8 mouse cellular contexts compared by ENCODE assay signal in the genomic region with DNA sequence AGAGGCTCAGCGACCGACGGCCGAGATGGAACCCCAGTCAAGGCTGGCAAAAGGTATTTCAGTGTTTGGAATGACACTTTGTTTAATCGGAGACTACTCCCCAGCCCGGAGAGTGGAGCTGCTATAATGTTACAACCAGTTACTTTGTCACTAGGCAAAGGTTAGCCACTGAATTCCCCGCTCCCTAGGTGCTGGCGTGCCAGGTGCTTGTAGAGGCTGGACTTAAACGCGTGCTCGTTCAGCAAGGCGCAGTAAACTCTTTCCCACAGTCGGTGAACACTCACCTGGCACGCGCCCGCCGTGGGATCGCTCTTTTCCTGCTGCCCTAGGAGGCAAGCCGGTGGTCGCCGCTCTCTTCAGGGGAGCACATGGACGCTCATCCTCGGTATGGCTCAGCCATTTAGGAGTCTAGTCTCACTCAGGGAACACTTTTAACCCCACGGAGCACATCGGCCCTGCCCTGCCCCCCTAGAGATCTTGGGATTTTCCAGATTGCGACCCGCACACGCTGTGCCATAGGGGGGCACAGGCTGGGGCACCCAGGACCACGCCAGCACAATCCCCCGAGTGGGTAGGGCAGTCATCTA. TPM values are rescaled to one million over a fixed set of nuclear protein-coding genes. Genes with fewer than 3 reads are reported as not detected.
DNase-seq lines count a peak whose midpoint lies in the region; ATAC-seq and TF ChIP-seq lines count a peak whose summit lies in the region.

No protein-coding gene starts in this region.

- H3K9ac ChIP-seq in heart, embryonic 15.5 days: peak overlapping the region; percentile 71
- peak overlapping the region; percentile 73 for H3K9ac ChIP-seq in hindbrain, embryonic 15.5 days
- peak overlapping the region; percentile 99 for H3K9ac ChIP-seq in liver, postnatal 0 days (replicated peaks)

- H3K9me3 ChIP-seq in heart, embryonic 15.5 days (replicated peaks): no peaks in the 10 kb centered on the region
- H3K9me3 ChIP-seq in hindbrain, embryonic 15.5 days: no peaks in the 10 kb centered on the region
- H3K9me3 ChIP-seq in liver, postnatal 0 days (ENCODE audit: low read length): no peaks in the 10 kb centered on the region

- H3K27me3 ChIP-seq in heart, embryonic 15.5 days: no peaks in the 10 kb centered on the region
- H3K27me3 ChIP-seq in hindbrain, embryonic 15.5 days: no peaks in the 10 kb centered on the region
- H3K27me3 ChIP-seq in liver, postnatal 0 days (ENCODE audit: insufficient read depth, low read length): no peaks in the 10 kb centered on the region

- no peak for DNase-seq in heart, postnatal 10 days
- no peak for DNase-seq in liver, postnatal 0 days
- no peak for DNase-seq in frontal cortex, postnatal 36 days (ENCODE audit: low spot score in 2 of 2)
- DNase-seq in cerebellum, postnatal 14 days: no peak
- no peak for DNase-seq in gastrocnemius, postnatal 10 days

- TF ChIP-seq CTCF in bone marrow macrophage, adult 2 months (IDR thresholded peaks at IDR 0.05; ENCODE audit: low read depth, low read length): no peak
- no peak for TF ChIP-seq CTCF in liver, postnatal 0 days (IDR thresholded peaks at IDR 0.05; ENCODE audit: low read depth)

- ATAC-seq in heart, embryonic 15.5 days (replicated peaks; ENCODE audit: insufficient number of reproducible peaks, insufficient read depth, low FRiP score, low read depth): no peak; the same call in 1 of the 2 replicates
- no peak; the same call in 1 of the 2 replicates for ATAC-seq in hindbrain, embryonic 15.5 days (ENCODE audit: low FRiP score, low read depth)
- ATAC-seq in liver, postnatal 0 days: peak; percentile 2

- intact Hi-C loops in heart, postnatal 10 days (cut with DNase I): loop anchor here (2.0 to 10.0 kb wide), 2 partner anchors 53 to 333 kb away; a partner anchor contains a TSS

- no peaks in the 10 kb centered on the region for H3K36me3 ChIP-seq in heart, embryonic 15.5 days
- H3K36me3 ChIP-seq in hindbrain, embryonic 15.5 days: no peaks in the 10 kb centered on the region
- H3K36me3 ChIP-seq in liver, postnatal 0 days (replicated peaks; ENCODE audit: insufficient read depth, low read length): peaks cover 3% of the 10 kb centered on the region; the same call in 1 of the 2 replicates

- H3K4me1 ChIP-seq in heart, embryonic 15.5 days (replicated peaks): peaks cover 55% of the 10 kb centered on the region
- H3K4me1 ChIP-seq in bone marrow macrophage, adult 2 months (ENCODE audit: control insufficient read depth, insufficient read depth, low read length): peaks cover 39% of the 10 kb centered on the region
- H3K4me1 ChIP-seq in hindbrain, embryonic 15.5 days (replicated peaks): peaks cover 39% of the 10 kb centered on the region
- H3K4me1 ChIP-seq in liver, postnatal 0 days (ENCODE audit: insufficient read depth): peaks cover 57% of the 10 kb centered on the region

- peak overlapping the region; percentile 89 for H3K4me3 ChIP-seq in heart, embryonic 15.5 days
- H3K4me3 ChIP-seq in bone marrow macrophage, adult 2 months (ENCODE audit: insufficient read depth, low read length): peak overlapping the region; percentile 95
- peak overlapping the region; percentile 84 for H3K4me3 ChIP-seq in hindbrain, embryonic 15.5 days
- H3K4me3 ChIP-seq in liver, postnatal 0 days (ENCODE audit: low read depth, low read length): peak overlapping the region; percentile 96

- no peak for TF ChIP-seq POLR2A in bone marrow macrophage, adult 2 months (IDR thresholded peaks at IDR 0.05; ENCODE audit: borderline replicate concordance, low read depth, low read length)

- WGBS in heart, embryonic 15.5 days: 2% methylated on average over 30 of the region's 30 CpGs
- 3% methylated on average over 30 of the region's 30 CpGs for WGBS in hindbrain, embryonic 15.5 days
- 2% methylated on average over 30 of the region's 30 CpGs for WGBS in liver, postnatal 0 days (ENCODE audit: insufficient replicate concordance)

- H3K27ac ChIP-seq in heart, embryonic 15.5 days: peak overlapping the region; percentile 56; the same call in 1 of the 2 replicates
- H3K27ac ChIP-seq in bone marrow macrophage, adult 2 months (ENCODE audit: insufficient read depth, low read depth, low read length): peak overlapping the region; percentile 48
- H3K27ac ChIP-seq in hindbrain, embryonic 15.5 days (replicated peaks): peak overlapping the region; percentile 54; the same call in 1 of the 2 replicates
- peak overlapping the region; percentile 44; the same call in 1 of the 2 replicates for H3K27ac ChIP-seq in liver, postnatal 0 days (ENCODE audit: low read depth)

- peak overlapping the region; percentile 76 for H3K4me2 ChIP-seq in heart, embryonic 15.5 days
- H3K4me2 ChIP-seq in hindbrain, embryonic 15.5 days: peak overlapping the region; percentile 80
- H3K4me2 ChIP-seq in liver, postnatal 0 days (ENCODE audit: low read depth, low read length): peak overlapping the region; percentile 78

- no peak for TF ChIP-seq EP300 in liver, postnatal 0 days (IDR thresholded peaks at IDR 0.05; ENCODE audit: low read depth)

RNA-seq across cellular contexts. Expression of a gene that starts 0.5 kb away (rescaled TPM):
- polyA plus RNA-seq in heart, embryonic 15.5 days (2015; fragmentation: Nextera tagmentation; extraction: Ambion mirVana): 53.3 and 76.0 TPM in 2 replicates
- 10 to 100 TPM; 56.2 to 57.1 TPM for total RNA-seq in heart, postnatal 10 days (2021)
- 47.3 and 52.8 TPM in 2 replicates for polyA plus RNA-seq in bone marrow macrophage, adult 2 months (2012; ENCODE audit: insufficient read depth, insufficient read length, missing spikeins)
- 31.5 and 31.8 TPM in 2 replicates for polyA plus RNA-seq in hindbrain, embryonic 15.5 days (2015; fragmentation: Nextera tagmentation; extraction: Ambion mirVana)
- 61.7 and 66.5 TPM in 2 replicates for polyA plus RNA-seq in liver, postnatal 0 days (2015; fragmentation: Nextera tagmentation; extraction: Ambion mirVana)
- 100 to 1,000 TPM; 106 to 115 TPM for total RNA-seq in gastrocnemius, postnatal 10 days (2021)

RNA-seq across cellular contexts. Expression of a gene that starts 16.8 kb away (rescaled TPM):
- polyA plus RNA-seq in heart, embryonic 15.5 days (2015; fragmentation: Nextera tagmentation; extraction: Ambion mirVana): 11.9 and 22.3 TPM in 2 replicates
- 10 to 100 TPM; 18.1 to 24.2 TPM for total RNA-seq in heart, postnatal 10 days (2021)
- polyA plus RNA-seq in bone marrow macrophage, adult 2 months (2012; ENCODE audit: insufficient read depth, insufficient read length, missing spikeins): 15.5 and 19.2 TPM in 2 replicates
- polyA plus RNA-seq in hindbrain, embryonic 15.5 days (2015; fragmentation: Nextera tagmentation; extraction: Ambion mirVana): 30.8 and 32.9 TPM in 2 replicates
- polyA plus RNA-seq in liver, postnatal 0 days (2015; fragmentation: Nextera tagmentation; extraction: Ambion mirVana): 6.0 and 6.2 TPM in 2 replicates
- total RNA-seq in gastrocnemius, postnatal 10 days (2021): 10 to 100 TPM; 12.4 to 16.8 TPM

RNA-seq across cellular contexts. Expression of a gene that starts 52.3 kb away (rescaled TPM):
- 52.1 and 63.2 TPM in 2 replicates for polyA plus RNA-seq in heart, embryonic 15.5 days (2015; fragmentation: Nextera tagmentation; extraction: Ambion mirVana)
- total RNA-seq in heart, postnatal 10 days (2021): 10 to 100 TPM; 37.2 to 38.3 TPM
- 19.4 and 20.8 TPM in 2 replicates for polyA plus RNA-seq in bone marrow macrophage, adult 2 months (2012; ENCODE audit: insufficient read depth, insufficient read length, missing spikeins)
- 58.6 and 58.8 TPM in 2 replicates for polyA plus RNA-seq in hindbrain, embryonic 15.5 days (2015; fragmentation: Nextera tagmentation; extraction: Ambion mirVana)
- 26.7 and 28.8 TPM in 2 replicates for polyA plus RNA-seq in liver, postnatal 0 days (2015; fragmentation: Nextera tagmentation; extraction: Ambion mirVana)
- total RNA-seq in gastrocnemius, postnatal 10 days (2021): 10 to 100 TPM; 40.4 to 45.0 TPM
